Mouse (Mus musculus) megakaryocyte, adult 5-6 weeks (primary cell): Measurements from ENCODE around the gene Aldh1a7. TPM values are rescaled to one million over a fixed set of nuclear protein-coding genes. Genes with fewer than 3 reads are reported as not detected.

ENCODE experiments used
- ATAC-seq: 2 replicates; pipeline ENCODE4 v1.8.0; 2016; ENCODE audit warnings: mild to moderate bottlenecking, inconsistent platforms; ENCODE audit not compliant: poor library complexity, severe bottlenecking
- total RNA-seq, 2 experiments: library from RNA; stranded (forward) in 1 of 2; stranded (reverse) in 1 of 2; fragments of 153-499, 151-499 nt in 1 of 2; fragments of 221-1000, 200-1000 nt in 1 of 2; gene quantifications; 2 replicates each; pipeline versions ENCODE4 v1.2.3 to v1.2.4; 2015 to 2017

The Aldh1a7 gene
- total RNA-seq, 2 experiments from 2014 or later, result 0.71 to 0.92 TPM

DNA sequence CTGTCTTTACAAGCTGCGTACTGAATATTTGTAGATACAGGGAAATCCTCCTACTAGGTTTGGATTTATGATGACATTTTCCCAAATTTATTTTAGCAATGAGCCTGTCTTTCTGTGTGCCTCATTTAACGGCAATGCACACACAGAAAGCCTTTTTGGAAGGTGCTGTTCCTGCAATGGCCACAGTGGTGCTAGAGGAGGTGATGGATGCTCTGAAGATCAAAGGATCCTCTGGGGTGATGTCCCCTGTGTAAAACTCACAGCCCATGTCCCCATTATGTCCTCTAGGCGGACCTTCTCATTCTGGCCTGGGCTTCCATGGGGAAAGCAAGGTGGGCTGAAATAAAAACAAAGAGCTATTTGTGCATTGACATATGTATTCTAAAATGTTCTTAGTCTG, 83.0 kb downstream of the Aldh1a7 start:
- no peak for ATAC-seq

Other genes with a start within 250 kb of the Aldh1a7 start
- 1.7 and 2.1 TPM in 2 replicates for gene Aldh1a1, start 234.8 kb downstream of the Aldh1a7 start, total RNA-seq (2015)
- 4.1 and 7.7 TPM in 2 replicates for gene Aldh1a1, start 234.8 kb downstream of the Aldh1a7 start, total RNA-seq (2017)
- gene Tmc1, start 226.6 kb upstream of the Aldh1a7 start, total RNA-seq (2015), result not detected in 2 replicates
- not detected in 2 replicates for gene Tmc1, start 226.6 kb upstream of the Aldh1a7 start, total RNA-seq (2017)